In the genomic region with DNA sequence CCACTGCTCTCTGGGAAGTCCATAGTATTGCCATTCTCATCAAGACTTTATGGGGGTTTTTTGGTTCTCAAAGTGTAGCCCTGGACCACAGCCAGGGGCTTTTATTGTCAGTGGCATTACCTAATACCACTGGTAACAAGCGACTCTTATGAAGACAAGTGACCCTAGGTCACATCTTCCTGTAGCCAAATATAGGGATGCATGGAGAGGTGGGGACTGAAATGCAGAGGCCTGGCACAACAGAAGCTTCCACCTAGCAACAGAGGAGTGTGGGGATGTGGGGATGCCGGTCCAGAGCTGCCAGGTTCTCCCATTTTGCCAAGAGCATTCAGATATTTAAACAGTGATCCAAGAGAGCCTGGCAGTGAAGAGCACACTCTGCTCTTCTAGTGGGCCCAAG, we compare ENCODE assay signal across 22 mouse cellular contexts. TPM values are rescaled to one million over a fixed set of nuclear protein-coding genes. Genes with fewer than 3 reads are reported as not detected.
DNase-seq lines count a peak whose midpoint lies in the region; ATAC-seq lines count a peak whose summit lies in the region.
"Had no signal": no experiment of that assay in that cellular context is flagged by ENCODE, and none has a peak within 500 bp of the region (broad histone marks: within the 10 kb centered on the region; RNA-seq: fewer than 3 reads in every experiment).

No protein-coding gene starts in this region.

- no peak overlapping the region for H3K4me3 ChIP-seq in forebrain, embryonic 14.5 days (ENCODE audit: low read depth, low read length)
- H3K4me3 ChIP-seq in forebrain, embryonic 15.5 days: no peak overlapping the region
- H3K4me3 ChIP-seq in hindbrain, embryonic 16.5 days (ENCODE audit: low read length): no peak overlapping the region
- H3K4me3 ChIP-seq in hindbrain, embryonic 10.5 days: no peak overlapping the region
- H3K4me3 ChIP-seq in midbrain, embryonic 11.5 days (ENCODE audit: low read depth, low read length): no peak overlapping the region
- no peak overlapping the region for H3K4me3 ChIP-seq in midbrain, embryonic 10.5 days
- H3K4me3 ChIP-seq: embryonic facial prominence, embryonic 12.5 days; forebrain, embryonic 12.5 days; heart, embryonic 13.5 days had no signal

- no peak for ATAC-seq in forebrain, embryonic 14.5 days
- ATAC-seq in forebrain, embryonic 15.5 days (replicated peaks): no peak
- ATAC-seq in hindbrain, embryonic 16.5 days: peak; percentile 66
- ATAC-seq in midbrain, embryonic 11.5 days (ENCODE audit: low FRiP score): no peak
- ATAC-seq: CD4-positive, CD25-positive, alpha-beta regulatory T cell, adult 4 months; intestine, embryonic 16.5 days had no signal

- peaks cover 7% of the 10 kb centered on the region; the same call in 1 of the 2 replicates for H3K4me1 ChIP-seq in forebrain, embryonic 14.5 days (ENCODE audit: control insufficient read depth, insufficient read depth, low read length)
- H3K4me1 ChIP-seq in forebrain, embryonic 15.5 days: peaks cover 18% of the 10 kb centered on the region
- H3K4me1 ChIP-seq in hindbrain, embryonic 16.5 days (ENCODE audit: control insufficient read depth, insufficient read depth, low read depth, low read length): no peaks in the 10 kb centered on the region
- H3K4me1 ChIP-seq in hindbrain, embryonic 10.5 days (replicated peaks): peaks cover 21% of the 10 kb centered on the region
- H3K4me1 ChIP-seq in midbrain, embryonic 11.5 days (ENCODE audit: control insufficient read depth, insufficient read depth, low read length): peaks cover 3% of the 10 kb centered on the region; the same call in 1 of the 2 replicates
- peaks cover 23% of the 10 kb centered on the region for H3K4me1 ChIP-seq in midbrain, embryonic 10.5 days

- no peaks in the 10 kb centered on the region for H3K27me3 ChIP-seq in forebrain, embryonic 14.5 days (replicated peaks; ENCODE audit: control insufficient read depth, insufficient read depth, low read length)
- no peaks in the 10 kb centered on the region for H3K27me3 ChIP-seq in forebrain, embryonic 15.5 days
- peaks cover 5% of the 10 kb centered on the region for H3K27me3 ChIP-seq in hindbrain, embryonic 16.5 days (replicated peaks; ENCODE audit: control insufficient read depth, insufficient read depth, low read length)
- H3K27me3 ChIP-seq in hindbrain, embryonic 10.5 days (ENCODE audit: insufficient read depth, poor library complexity, severe bottlenecking): peaks cover 21% of the 10 kb centered on the region
- peaks cover under 1% of the 10 kb centered on the region; the same call in 1 of the 2 replicates for H3K27me3 ChIP-seq in midbrain, embryonic 11.5 days (ENCODE audit: control insufficient read depth, insufficient read depth, low read length)
- H3K27me3 ChIP-seq in midbrain, embryonic 10.5 days (ENCODE audit: low read depth, poor library complexity, severe bottlenecking): peaks cover 19% of the 10 kb centered on the region

- no peak overlapping the region for H3K27ac ChIP-seq in forebrain, embryonic 14.5 days (ENCODE audit: low read depth, low read length)
- H3K27ac ChIP-seq in forebrain, embryonic 15.5 days (replicated peaks): no peak overlapping the region
- H3K27ac ChIP-seq in hindbrain, embryonic 16.5 days (ENCODE audit: low read depth, low read length): no peak overlapping the region
- no peak overlapping the region for H3K27ac ChIP-seq in hindbrain, embryonic 10.5 days
- H3K27ac ChIP-seq in midbrain, embryonic 11.5 days (ENCODE audit: low read depth, low read length): no peak overlapping the region
- no peak overlapping the region for H3K27ac ChIP-seq in midbrain, embryonic 10.5 days (replicated peaks)
- H3K27ac ChIP-seq: embryonic facial prominence, embryonic 12.5 days; forebrain, embryonic 12.5 days; heart, embryonic 13.5 days had no signal

- no peak overlapping the region for H3K9ac ChIP-seq in forebrain, embryonic 14.5 days (ENCODE audit: low read length)
- no peak overlapping the region for H3K9ac ChIP-seq in forebrain, embryonic 15.5 days (replicated peaks)
- no peak overlapping the region for H3K9ac ChIP-seq in hindbrain, embryonic 16.5 days (ENCODE audit: low read depth, low read length)
- H3K9ac ChIP-seq in midbrain, embryonic 11.5 days (ENCODE audit: low read length): no peak overlapping the region
- H3K9ac ChIP-seq: embryonic facial prominence, embryonic 12.5 days; forebrain, embryonic 12.5 days; heart, embryonic 13.5 days had no signal

- H3K4me2 ChIP-seq in forebrain, embryonic 14.5 days (ENCODE audit: low read length): no peak overlapping the region
- no peak overlapping the region for H3K4me2 ChIP-seq in forebrain, embryonic 15.5 days (replicated peaks)
- H3K4me2 ChIP-seq in hindbrain, embryonic 16.5 days (ENCODE audit: low read length): no peak overlapping the region
- H3K4me2 ChIP-seq in midbrain, embryonic 11.5 days: no peak overlapping the region
- H3K4me2 ChIP-seq: embryonic facial prominence, embryonic 12.5 days; forebrain, embryonic 12.5 days; heart, embryonic 13.5 days had no signal

- H3K9me3 ChIP-seq in forebrain, embryonic 14.5 days (replicated peaks; ENCODE audit: control insufficient read depth, low read length): no peaks in the 10 kb centered on the region
- no peaks in the 10 kb centered on the region for H3K9me3 ChIP-seq in forebrain, embryonic 15.5 days
- H3K9me3 ChIP-seq in hindbrain, embryonic 16.5 days (ENCODE audit: control insufficient read depth, low read length): no peaks in the 10 kb centered on the region
- H3K9me3 ChIP-seq in hindbrain, embryonic 10.5 days: no peaks in the 10 kb centered on the region
- no peaks in the 10 kb centered on the region for H3K9me3 ChIP-seq in midbrain, embryonic 11.5 days (ENCODE audit: control insufficient read depth, low read length)
- no peaks in the 10 kb centered on the region for H3K9me3 ChIP-seq in midbrain, embryonic 10.5 days (replicated peaks)
- H3K9me3 ChIP-seq: embryonic facial prominence, embryonic 12.5 days; forebrain, embryonic 12.5 days; G1E; heart, embryonic 13.5 days had no signal

- WGBS in forebrain, embryonic 14.5 days: 69% methylated on average over 2 of the region's 2 CpGs
- WGBS in forebrain, embryonic 15.5 days: 51% methylated on average over 2 of the region's 2 CpGs
- WGBS in hindbrain, embryonic 16.5 days: 68% methylated on average over 2 of the region's 2 CpGs
- 84% methylated on average over 2 of the region's 2 CpGs for WGBS in hindbrain, embryonic 10.5 days
- WGBS in midbrain, embryonic 11.5 days: 89% methylated on average over 2 of the region's 2 CpGs
- WGBS in midbrain, embryonic 10.5 days: 82% methylated on average over 2 of the region's 2 CpGs

- peak; percentile 38 for DNase-seq in forebrain, embryonic 14.5 days (ENCODE audit: low spot score)
- DNase-seq in hindbrain, embryonic 10.5 days (ENCODE audit: low spot score): no peak
- DNase-seq in midbrain, embryonic 11.5 days (ENCODE audit: low spot score, missing footprints): peak; percentile 28
- DNase-seq in midbrain, embryonic 10.5 days (ENCODE audit: low spot score): no peak
- DNase-seq in urinary bladder, adult 18-20 months (ENCODE audit: low spot score in 2 of 2): no peak
- DNase-seq: adrenal gland, adult 8-10 months; adrenal gland, postnatal 36 days; B cell, adult 2 months; cerebellum, adult 11-12 months; cerebellum, adult 9-10 months; cerebellum, postnatal 25 days; gastrocnemius, postnatal 36 days; heart, adult 11 months; heart, postnatal 36 days had no signal

- no peaks in the 10 kb centered on the region for H3K36me3 ChIP-seq in forebrain, embryonic 14.5 days (ENCODE audit: control insufficient read depth, insufficient read depth, low read length)
- H3K36me3 ChIP-seq in forebrain, embryonic 15.5 days: no peaks in the 10 kb centered on the region
- no peaks in the 10 kb centered on the region for H3K36me3 ChIP-seq in hindbrain, embryonic 16.5 days (ENCODE audit: control insufficient read depth, insufficient read depth, low read length)
- no peaks in the 10 kb centered on the region for H3K36me3 ChIP-seq in hindbrain, embryonic 10.5 days
- H3K36me3 ChIP-seq in midbrain, embryonic 11.5 days (ENCODE audit: control insufficient read depth, insufficient read depth, low read length): no peaks in the 10 kb centered on the region
- no peaks in the 10 kb centered on the region for H3K36me3 ChIP-seq in midbrain, embryonic 10.5 days
- H3K36me3 ChIP-seq: embryonic facial prominence, embryonic 12.5 days; forebrain, embryonic 12.5 days; G1E; heart, embryonic 13.5 days had no signal

RNA-seq across cellular contexts. Expression of a gene that starts 5.9 kb away (rescaled TPM):
- 0.55 and 0.69 TPM in 2 replicates for polyA plus RNA-seq in forebrain, embryonic 14.5 days (2014; fragmentation: Nextera tagmentation; extraction: Ambion mirVana)
- polyA plus RNA-seq in forebrain, embryonic 15.5 days (2015; fragmentation: Nextera tagmentation; extraction: Ambion mirVana): 1.0 and 1.5 TPM in 2 replicates
- 5.5 and 5.9 TPM in 2 replicates for polyA plus RNA-seq in hindbrain, embryonic 16.5 days (2015; fragmentation: Nextera tagmentation; extraction: Ambion mirVana)
- polyA plus RNA-seq in hindbrain, embryonic 10.5 days (2016; fragmentation: Nextera tagmentation; extraction: Ambion mirVana): 0.32 and 0.67 TPM in 2 replicates
- polyA plus RNA-seq in midbrain, embryonic 11.5 days (2014; fragmentation: Nextera tagmentation; extraction: Ambion mirVana): 0.22 and 0.26 TPM in 2 replicates
- polyA plus RNA-seq in midbrain, embryonic 10.5 days (2016; fragmentation: Nextera tagmentation; extraction: Ambion mirVana): 0.23 and 0.30 TPM in 2 replicates
- polyA plus RNA-seq: G1E had no signal

Comparison
In these comparisons a context has a peak if more than half of its experiments do, and no peak if none do; other contexts are left out.
1. DNase-seq: peak in forebrain, embryonic 14.5 days (single experiment) and midbrain, embryonic 11.5 days (single experiment); none in hindbrain, embryonic 10.5 days (single experiment), midbrain, embryonic 10.5 days (single experiment) and urinary bladder, adult 18-20 months (0 of 2).